Mouse (Mus musculus): ENCODE measurements around the gene Cd200. TPM values are rescaled to one million over a fixed set of nuclear protein-coding genes. Genes with fewer than 3 reads are reported as not detected.

Gene Cd200
- 386 TPM for polyA plus RNA-seq (2014; fragmentation: Illumina TruSeq; extraction: RNeasy Lipid Tissue Mini Kit (QIAGEN cat#74804); ENCODE audit: insufficient read depth, low read depth, low replicate concordance)

GRCm38 (mm10) chr16:45408425-45409063, at the start of gene Cd200:
TSS of gene Cd200 (minus strand) at chr16:45409053.

Other genes starting within 250 kb of the Cd200 start
- 7.0 TPM for gene Btla, start 184.7 kb downstream of the Cd200 start, polyA plus RNA-seq (2014; fragmentation: Illumina TruSeq; extraction: RNeasy Lipid Tissue Mini Kit (QIAGEN cat#74804); ENCODE audit: insufficient read depth, low read depth, low replicate concordance)
- not detected for gene Gm609, start 83.9 kb upstream of the Cd200 start, polyA plus RNA-seq (2014; fragmentation: Illumina TruSeq; extraction: RNeasy Lipid Tissue Mini Kit (QIAGEN cat#74804); ENCODE audit: insufficient read depth, low read depth, low replicate concordance)
- not detected for gene Gm17783, start 123.0 kb upstream of the Cd200 start, polyA plus RNA-seq (2014; fragmentation: Illumina TruSeq; extraction: RNeasy Lipid Tissue Mini Kit (QIAGEN cat#74804); ENCODE audit: insufficient read depth, low read depth, low replicate concordance)
- gene Slc9c1, start 126.3 kb upstream of the Cd200 start, polyA plus RNA-seq (2014; fragmentation: Illumina TruSeq; extraction: RNeasy Lipid Tissue Mini Kit (QIAGEN cat#74804); ENCODE audit: insufficient read depth, low read depth, low replicate concordance) = not detected
- 0.74 TPM for gene Gcsam, start 201.3 kb upstream of the Cd200 start, polyA plus RNA-seq (2014; fragmentation: Illumina TruSeq; extraction: RNeasy Lipid Tissue Mini Kit (QIAGEN cat#74804); ENCODE audit: insufficient read depth, low read depth, low replicate concordance)
- 0.28 TPM for gene BC016579, start 245.0 kb upstream of the Cd200 start, polyA plus RNA-seq (2014; fragmentation: Illumina TruSeq; extraction: RNeasy Lipid Tissue Mini Kit (QIAGEN cat#74804); ENCODE audit: insufficient read depth, low read depth, low replicate concordance)

Measured in lung, adult 10 weeks (tissue).